Mouse (Mus musculus) lung, adult 2 months (tissue): ENCODE measurements around the gene Lcn2.

ENCODE experiments used
- CTCF ChIP-seq: fragments of 200-500 bp; IDR thresholded peaks from 2 replicates; pipeline ENCODE4 v1.5.1; 2011; ENCODE audit warnings: mild to moderate bottlenecking, low read length, control low read depth; ENCODE audit not compliant: insufficient read depth
- POLR2A ChIP-seq: fragments of 200-500 bp; IDR thresholded peaks from 2 replicates; pipeline ENCODE4 v1.6.1; 2011; ENCODE audit warnings: low read depth, mild to moderate bottlenecking, control low read depth, low read length, borderline replicate concordance; ENCODE audit errors: extremely low read depth

DNA sequence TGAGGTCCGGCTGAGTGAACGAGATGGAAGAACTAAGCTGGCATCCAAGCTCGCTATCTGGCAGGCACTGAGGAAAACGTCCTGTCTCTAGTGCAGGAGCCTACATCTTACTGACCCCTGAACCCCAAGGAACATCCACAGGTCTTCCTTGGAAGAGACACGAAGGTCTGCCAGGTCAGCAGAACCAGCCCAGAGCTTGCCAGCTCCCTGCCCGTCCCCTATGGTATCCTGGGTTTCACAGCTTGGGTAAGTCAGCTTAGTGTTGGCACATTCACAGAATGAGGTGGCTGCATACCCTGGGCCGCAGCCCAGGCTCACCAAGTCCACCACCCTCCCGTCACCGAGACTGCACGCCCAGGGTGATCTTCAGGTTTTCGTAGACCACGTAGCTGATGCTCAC is 27.7 kb upstream of the Lcn2 start:
- TF ChIP-seq CTCF, result no peak
- no peak for TF ChIP-seq POLR2A
